Mouse (Mus musculus) myocyte (in vitro differentiated cells): ENCODE measurements at regions not wholly inside any gene's neighbourhood (a gene's known extent, or its start where the extent isn't known, plus 50 kb on each side); places are given as distances from the start of the nearest gene placed in this dataset.

Experiments
- H3K27me3 ChIP-seq: one replicate; pipeline ENCODE4 v1.6.1; 2011; ENCODE audit not compliant: control insufficient read depth, insufficient read depth, insufficient read length
- H3K36me3 ChIP-seq: one replicate; pipeline ENCODE4 v1.6.1; 2011; ENCODE audit not compliant: control insufficient read depth, insufficient read depth
- H3K4me2 ChIP-seq: one replicate; pipeline ENCODE4 v1.6.1; 2011; ENCODE audit warnings: low read depth, control low read depth
- H3K4me3 ChIP-seq: one replicate; pipeline ENCODE4 v1.5.1; 2011; ENCODE audit warnings: mild to moderate bottlenecking, control low read depth, moderate library complexity
- H3K79me2 ChIP-seq: one replicate; pipeline ENCODE4 v1.6.1; 2011; ENCODE audit not compliant: control insufficient read depth, insufficient read depth
- H3ac ChIP-seq: one replicate; pipeline ENCODE4 v1.6.1; 2011; ENCODE audit not compliant: control insufficient read depth, insufficient read length
- CEBPB ChIP-seq: IDR thresholded peaks from 2 replicates; pipeline ENCODE4 v1.6.1; 2011; ENCODE audit warnings: mild to moderate bottlenecking, moderate library complexity; ENCODE audit not compliant: poor library complexity, insufficient read depth, severe bottlenecking
- E2F4 ChIP-seq: IDR thresholded peaks from one replicate; pipeline ENCODE4 v1.6.1; 2011; ENCODE audit warnings: mild to moderate bottlenecking, control low read depth, moderate library complexity; ENCODE audit not compliant: insufficient read depth
- MAX ChIP-seq: IDR thresholded peaks from one replicate; pipeline ENCODE4 v1.6.1; 2011; ENCODE audit warnings: low read depth, mild to moderate bottlenecking, control low read depth
- MYOD1 ChIP-seq, 3 experiments: IDR thresholded peaks; one replicate each; pipeline ENCODE4 v1.6.1; 2011; ENCODE audit warnings: control low read depth in 2 of 3, low read depth in 2 of 3, mild to moderate bottlenecking in 2 of 3, moderate library complexity in 1 of 3; ENCODE audit not compliant: insufficient read length in 2 of 3, control insufficient read depth in 1 of 3
- MYOG ChIP-seq, 3 experiments: IDR thresholded peaks; one replicate each; pipeline ENCODE4 v1.6.1; 2011; ENCODE audit warnings: control low read depth in 2 of 3, low read depth in 2 of 3, mild to moderate bottlenecking in 2 of 3; ENCODE audit not compliant: insufficient read length in 2 of 3, control insufficient read depth in 1 of 3, insufficient read depth in 1 of 3
- POLR2A ChIP-seq: IDR thresholded peaks from one replicate; pipeline ENCODE4 v1.6.1; 2011; ENCODE audit warnings: low read depth, mild to moderate bottlenecking, control low read depth, moderate library complexity; ENCODE audit not compliant: insufficient read length
- POLR2AphosphoS2 ChIP-seq: IDR thresholded peaks from one replicate; pipeline ENCODE4 v1.6.1; 2011; ENCODE audit warnings: low read depth, control low read depth; ENCODE audit not compliant: insufficient read length
- REST ChIP-seq: IDR thresholded peaks from one replicate; pipeline ENCODE4 v1.6.1; 2011; ENCODE audit warnings: mild to moderate bottlenecking, control low read depth, moderate library complexity; ENCODE audit not compliant: insufficient read depth, insufficient read length
- SRF ChIP-seq: IDR thresholded peaks from one replicate; pipeline ENCODE4 v1.6.1; 2011; ENCODE audit warnings: low read depth; ENCODE audit not compliant: control insufficient read depth, insufficient read length
- TCF12 ChIP-seq: IDR thresholded peaks from one replicate; pipeline ENCODE4 v1.6.1; 2011; ENCODE audit warnings: mild to moderate bottlenecking, control low read depth; ENCODE audit not compliant: poor library complexity, insufficient read depth, severe bottlenecking
- TCF3 ChIP-seq: IDR thresholded peaks from one replicate; pipeline ENCODE4 v1.6.1; 2011; ENCODE audit warnings: low read depth, control low read depth; ENCODE audit not compliant: insufficient read length
- USF1 ChIP-seq: IDR thresholded peaks from one replicate; pipeline ENCODE4 v1.6.1; 2011; ENCODE audit warnings: low read depth, mild to moderate bottlenecking, control low read depth, moderate library complexity

DNA sequence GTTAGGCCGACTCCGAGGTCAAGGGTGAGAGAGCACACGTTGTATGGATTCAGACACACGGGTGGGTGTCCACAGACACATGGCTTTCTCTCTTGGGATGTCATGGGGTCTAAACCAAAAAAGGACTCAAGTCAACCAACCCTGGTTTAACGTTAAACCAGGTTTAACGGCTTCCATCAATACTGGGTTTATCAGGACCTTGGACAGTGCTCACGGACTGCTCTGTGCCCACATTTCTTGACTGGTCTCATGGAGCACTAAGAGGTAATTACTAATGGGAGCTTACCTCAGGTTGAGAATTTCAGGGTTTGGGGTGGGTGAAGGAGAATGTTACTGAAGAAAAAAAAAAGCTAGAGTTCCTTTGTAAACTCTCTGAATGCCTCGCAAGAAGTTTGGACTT is 72.7 kb upstream of the Unc5a start:
- Histone ChIP-seq H3K4me3 (no peak overlapping the region), H3K79me2 (no peaks in the 10 kb centered on the region), H3K4me2 (no peak overlapping the region), H3K36me3 (no peaks in the 10 kb centered on the region), H3ac (no peak overlapping the region), H3K27me3 (peaks cover 43% of the 10 kb centered on the region)
- TF ChIP-seq TCF12 (no peak), REST (peak; percentile 84)

- no peak overlapping the region for H3K4me3 ChIP-seq
- no peak overlapping the region for H3K4me2 ChIP-seq
- H3K79me2 ChIP-seq = no peaks in the 10 kb centered on the region
- H3K36me3 ChIP-seq = no peaks in the 10 kb centered on the region
- H3K27me3 ChIP-seq = peaks cover 35% of the 10 kb centered on the region
- H3ac ChIP-seq = no peak overlapping the region
- TF ChIP-seq POLR2A (no peak), TCF3 (no peak), MYOG (IDR thresholded peaks at IDR 0.05; ENCODE audit: control insufficient read depth in 1 of 3, insufficient read depth in 1 of 3, insufficient read length in 2 of 3, low read depth in 2 of 3) (no peak), REST (no peak), CEBPB (no peak), USF1 (no peak), MYOD1 (IDR thresholded peaks at IDR 0.05; ENCODE audit: control insufficient read depth in 1 of 3, insufficient read length in 2 of 3, low read depth in 2 of 3) (no peak), MAX (no peak), E2F4 (no peak), SRF (no peak), POLR2AphosphoS2 (no peak), TCF12 (no peak)
Measured at GRCm38 (mm10) chr13:54877656-54878055, 71.6 kb upstream of the Unc5a start.

DNA sequence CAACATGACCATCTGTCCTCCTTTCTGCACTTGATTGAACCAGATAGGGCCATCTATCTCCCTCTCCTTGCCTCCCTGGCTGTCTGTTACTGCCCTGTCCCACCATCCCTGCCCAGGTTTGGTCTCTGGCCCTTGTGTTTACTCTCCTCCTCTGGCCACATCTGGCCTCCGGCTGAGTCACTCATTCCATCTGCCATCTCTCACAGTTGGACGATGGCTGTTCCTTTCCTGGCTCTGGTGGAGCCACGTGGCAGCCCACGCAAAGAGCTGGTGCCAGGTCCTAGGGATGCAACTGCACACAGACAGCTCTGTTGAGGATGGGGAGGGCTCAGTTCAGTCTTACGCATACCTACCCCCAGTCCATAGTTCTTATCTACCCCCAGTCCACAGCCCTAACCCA is 69.9 kb upstream of the Unc5a start:
- Histone ChIP-seq H3K27me3 (peaks cover 39% of the 10 kb centered on the region), H3K36me3 (no peaks in the 10 kb centered on the region), H3K4me3 (no peak overlapping the region), H3K79me2 (no peaks in the 10 kb centered on the region), H3ac (no peak overlapping the region), H3K4me2 (no peak overlapping the region)
- TF ChIP-seq E2F4 = no peak
- no peak for TF ChIP-seq TCF12
- TF ChIP-seq POLR2AphosphoS2 = no peak
- TF ChIP-seq POLR2A = no peak
- TF ChIP-seq SRF = no peak
- no peak for TF ChIP-seq REST
- no peak for TF ChIP-seq TCF3
- no peak for TF ChIP-seq MAX
- TF ChIP-seq CEBPB = no peak
- TF ChIP-seq MYOD1 (IDR thresholded peaks at IDR 0.05; ENCODE audit: control insufficient read depth in 1 of 3, insufficient read length in 2 of 3, low read depth in 2 of 3) = no peak
- TF ChIP-seq USF1 = no peak
- no peak for TF ChIP-seq MYOG (IDR thresholded peaks at IDR 0.05; ENCODE audit: control insufficient read depth in 1 of 3, insufficient read depth in 1 of 3, insufficient read length in 2 of 3, low read depth in 2 of 3)

- Histone ChIP-seq H3K4me2 (no peak overlapping the region), H3K27me3 (peaks cover 39% of the 10 kb centered on the region), H3K36me3 (no peaks in the 10 kb centered on the region), H3ac (no peak overlapping the region), H3K79me2 (no peaks in the 10 kb centered on the region), H3K4me3 (no peak overlapping the region)
- TF ChIP-seq TCF3 = no peak
- no peak for TF ChIP-seq POLR2A
- no peak for TF ChIP-seq SRF
- TF ChIP-seq MAX = no peak
- TF ChIP-seq TCF12 = no peak
- no peak for TF ChIP-seq POLR2AphosphoS2
- no peak for TF ChIP-seq E2F4
Measured at GRCm38 (mm10) chr13:54880204-54880603, 69.0 kb upstream of the Unc5a start.

DNA sequence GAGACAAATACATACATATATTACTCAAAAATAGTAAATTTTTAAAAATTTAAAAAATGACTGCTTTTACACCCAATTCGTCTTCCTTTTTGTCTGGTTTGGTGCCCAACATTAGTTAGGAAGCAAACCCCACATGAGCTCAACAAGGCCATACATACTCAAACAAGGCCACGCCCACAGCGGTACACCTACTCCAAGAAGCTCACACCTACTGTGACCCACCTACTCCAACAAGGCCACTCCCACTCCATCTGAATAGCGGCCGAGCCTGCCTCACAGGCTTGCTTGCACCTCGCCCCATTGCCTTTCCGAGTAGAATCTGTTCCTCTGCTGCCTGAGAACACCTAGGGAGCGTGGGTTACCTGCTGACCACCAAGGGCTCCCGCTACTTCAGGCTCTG is 66.4 kb upstream of the Unc5a start:
- TF ChIP-seq POLR2AphosphoS2 (no peak), USF1 (no peak), TCF12 (no peak), TCF3 (no peak)
- Histone ChIP-seq H3K4me3 (no peak overlapping the region), H3K79me2 (no peaks in the 10 kb centered on the region), H3K4me2 (no peak overlapping the region), H3ac (no peak overlapping the region), H3K36me3 (no peaks in the 10 kb centered on the region), H3K27me3 (peaks cover 52% of the 10 kb centered on the region)
